Mouse (Mus musculus): ENCODE data around the gene Fbxl21. TPM values are rescaled to one million over a fixed set of nuclear protein-coding genes. Genes with fewer than 3 reads are reported as not detected.

The Fbxl21 gene
- polyA plus RNA-seq (2014; fragmentation: Nextera tagmentation; extraction: Ambion mirVana): 3.3 and 3.7 TPM in 2 replicates

DNA sequence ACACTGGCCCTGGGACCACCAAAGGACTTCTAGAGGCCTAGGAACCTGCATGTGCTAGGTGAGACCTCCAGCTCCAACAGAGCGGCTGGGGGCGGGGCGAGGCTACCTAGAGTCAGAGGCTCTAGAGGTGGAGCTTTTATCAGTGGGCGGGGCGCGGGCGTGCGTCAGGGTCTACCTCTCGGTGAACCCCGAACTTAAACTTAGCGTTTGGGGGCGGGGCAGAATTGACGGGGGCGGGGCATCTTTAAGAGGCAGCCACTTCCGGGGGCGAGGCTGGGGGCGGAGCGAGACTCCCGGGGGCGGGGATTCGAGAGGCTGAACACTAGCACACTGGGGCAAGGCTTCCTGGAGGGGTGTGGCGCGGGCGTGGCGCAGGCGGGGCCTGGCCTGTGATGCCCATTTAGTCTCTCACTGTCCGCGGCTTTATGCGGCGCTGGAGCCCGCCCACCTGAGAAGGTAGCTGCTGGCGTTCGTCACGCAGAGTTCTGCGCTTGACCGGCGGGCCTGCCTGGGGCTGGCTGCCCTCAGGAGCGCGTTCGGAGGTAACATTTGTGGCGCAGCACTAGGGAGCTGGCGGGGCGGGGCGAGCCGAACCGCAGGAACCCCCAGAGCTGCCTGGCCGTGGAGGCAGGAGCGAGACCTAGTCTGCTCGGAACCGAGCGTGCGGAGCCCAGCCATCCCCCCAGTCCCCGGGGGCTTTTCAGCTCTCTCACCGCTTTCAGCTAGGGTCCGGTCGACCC, at the start of gene Fbxl21:
Gene Fbxl21 (plus strand): TSS at position 392 of the 740 bp plus-strand sequence.
- no peak within 1 kb of the TSS for H3K27ac ChIP-seq (replicated peaks; ENCODE audit: low read depth, low read length)
- DNase-seq: peak; percentile 89
- H3K27me3 ChIP-seq (ENCODE audit: control insufficient read depth, insufficient read depth, low read length): no peaks in the 10 kb centered on the region
- H3K9ac ChIP-seq (replicated peaks; ENCODE audit: low read length): peak within 1 kb of the TSS; percentile 66
- H3K4me3 ChIP-seq (replicated peaks; ENCODE audit: low read depth, low read length): peak within 1 kb of the TSS; percentile 64
- peak within 1 kb of the TSS; percentile 92 for H3K4me2 ChIP-seq (ENCODE audit: low read length)
- H3K36me3 ChIP-seq (ENCODE audit: control insufficient read depth, insufficient read depth, low read length): no peaks in the 10 kb centered on the region
- H3K4me1 ChIP-seq (ENCODE audit: control insufficient read depth, insufficient read depth, low read length): no peaks in the 10 kb centered on the region
- under 1% methylated on average over 56 of the region's 56 CpGs for WGBS
- no peaks in the 10 kb centered on the region for H3K9me3 ChIP-seq (ENCODE audit: control insufficient read depth, low read length)
- peak; percentile 93 for ATAC-seq (ENCODE audit: low FRiP score, low TSS enrichment)

GRCm38 (mm10) chr13:56472661-56473060, 49.6 kb upstream of the Fbxl21 start:
- Histone ChIP-seq H3K4me3 (replicated peaks; ENCODE audit: low read depth, low read length) (no peak overlapping the region), H3K27me3 (ENCODE audit: control insufficient read depth, insufficient read depth, low read length) (no peaks in the 10 kb centered on the region), H3K9ac (replicated peaks; ENCODE audit: low read length) (no peak overlapping the region), H3K4me2 (ENCODE audit: low read length) (no peak overlapping the region), H3K4me1 (ENCODE audit: control insufficient read depth, insufficient read depth, low read length) (no peaks in the 10 kb centered on the region), H3K9me3 (ENCODE audit: control insufficient read depth, low read length) (no peaks in the 10 kb centered on the region), H3K36me3 (ENCODE audit: control insufficient read depth, insufficient read depth, low read length) (no peaks in the 10 kb centered on the region), H3K27ac (replicated peaks; ENCODE audit: low read depth, low read length) (no peak overlapping the region)
- ATAC-seq (ENCODE audit: low FRiP score, low TSS enrichment) (no peak), DNase-seq (no peak)
- WGBS: 92% methylated on average over 9 of the region's 9 CpGs

DNA sequence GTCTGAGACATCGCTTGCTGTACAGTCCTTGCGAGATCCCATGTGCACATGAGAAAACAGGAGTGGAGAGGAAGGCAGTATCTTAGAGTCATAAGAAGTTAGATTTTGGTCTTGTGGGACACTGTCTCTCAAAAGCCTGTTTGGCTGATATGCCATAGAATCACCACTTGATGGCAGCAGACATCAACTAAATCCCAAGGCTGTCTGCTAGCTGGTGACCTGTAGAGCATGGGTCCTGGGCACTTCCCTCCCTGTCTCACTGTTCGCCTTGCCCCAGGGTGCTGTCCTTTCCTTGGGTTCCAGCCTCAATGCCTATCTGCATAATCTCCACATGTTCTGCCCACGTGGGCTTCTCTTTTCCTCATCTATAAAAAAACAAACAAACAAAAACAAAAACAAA, 46.9 kb upstream of the Fbxl21 start:
- no peak overlapping the region for H3K4me2 ChIP-seq (ENCODE audit: low read length)
- H3K27me3 ChIP-seq (ENCODE audit: control insufficient read depth, insufficient read depth, low read length): no peaks in the 10 kb centered on the region
- ATAC-seq (ENCODE audit: low FRiP score, low TSS enrichment) (no peak), DNase-seq (peak; percentile 85)
- no peak overlapping the region for H3K27ac ChIP-seq (replicated peaks; ENCODE audit: low read depth, low read length)
- 34% methylated on average over 4 of the region's 4 CpGs for WGBS
- no peaks in the 10 kb centered on the region for H3K36me3 ChIP-seq (ENCODE audit: control insufficient read depth, insufficient read depth, low read length)
- no peak overlapping the region for H3K9ac ChIP-seq (replicated peaks; ENCODE audit: low read length)
- no peaks in the 10 kb centered on the region for H3K9me3 ChIP-seq (ENCODE audit: control insufficient read depth, low read length)
- H3K4me1 ChIP-seq (ENCODE audit: control insufficient read depth, insufficient read depth, low read length): no peaks in the 10 kb centered on the region
- H3K4me3 ChIP-seq (replicated peaks; ENCODE audit: low read depth, low read length): no peak overlapping the region

- ATAC-seq (ENCODE audit: low FRiP score, low TSS enrichment): no peak
- H3K27me3 ChIP-seq (ENCODE audit: control insufficient read depth, insufficient read depth, low read length): no peaks in the 10 kb centered on the region
- H3K9me3 ChIP-seq (ENCODE audit: control insufficient read depth, low read length): no peaks in the 10 kb centered on the region
- no peak overlapping the region for H3K9ac ChIP-seq (replicated peaks; ENCODE audit: low read length)
- H3K36me3 ChIP-seq (ENCODE audit: control insufficient read depth, insufficient read depth, low read length): no peaks in the 10 kb centered on the region
- H3K27ac ChIP-seq (replicated peaks; ENCODE audit: low read depth, low read length): no peak overlapping the region
- 84% methylated on average over 5 of the region's 5 CpGs for WGBS
- no peak overlapping the region for H3K4me2 ChIP-seq (ENCODE audit: low read length)
- no peak for DNase-seq
- H3K4me3 ChIP-seq (replicated peaks; ENCODE audit: low read depth, low read length): no peak overlapping the region
- no peaks in the 10 kb centered on the region for H3K4me1 ChIP-seq (ENCODE audit: control insufficient read depth, insufficient read depth, low read length)
These were observed 45.5 kb upstream of the Fbxl21 start for GRCm38 (mm10) chr13:56476790-56477189.

- WGBS: 61% methylated on average over 6 of the region's 6 CpGs
- ATAC-seq (ENCODE audit: low FRiP score, low TSS enrichment): no peak
- H3K9ac ChIP-seq (replicated peaks; ENCODE audit: low read length): no peak overlapping the region
- H3K4me1 ChIP-seq (ENCODE audit: control insufficient read depth, insufficient read depth, low read length): no peaks in the 10 kb centered on the region
- H3K9me3 ChIP-seq (ENCODE audit: control insufficient read depth, low read length): no peaks in the 10 kb centered on the region
- no peaks in the 10 kb centered on the region for H3K36me3 ChIP-seq (ENCODE audit: control insufficient read depth, insufficient read depth, low read length)
- H3K4me3 ChIP-seq (replicated peaks; ENCODE audit: low read depth, low read length): no peak overlapping the region
- H3K27me3 ChIP-seq (ENCODE audit: control insufficient read depth, insufficient read depth, low read length): no peaks in the 10 kb centered on the region
- no peak overlapping the region for H3K4me2 ChIP-seq (ENCODE audit: low read length)
- no peak overlapping the region for H3K27ac ChIP-seq (replicated peaks; ENCODE audit: low read depth, low read length)
- DNase-seq: no peak
These were observed 45.0 kb upstream of the Fbxl21 start for GRCm38 (mm10) chr13:56477271-56477670.

- ATAC-seq (ENCODE audit: low FRiP score, low TSS enrichment) (no peak), DNase-seq (no peak)
- WGBS: 83% methylated on average over 6 of the region's 6 CpGs
- no peaks in the 10 kb centered on the region for H3K9me3 ChIP-seq (ENCODE audit: control insufficient read depth, low read length)
- no peaks in the 10 kb centered on the region for H3K36me3 ChIP-seq (ENCODE audit: control insufficient read depth, insufficient read depth, low read length)
- H3K27me3 ChIP-seq (ENCODE audit: control insufficient read depth, insufficient read depth, low read length): no peaks in the 10 kb centered on the region
- H3K4me3 ChIP-seq (replicated peaks; ENCODE audit: low read depth, low read length): no peak overlapping the region
- H3K9ac ChIP-seq (replicated peaks; ENCODE audit: low read length): no peak overlapping the region
- no peak overlapping the region for H3K4me2 ChIP-seq (ENCODE audit: low read length)
- no peaks in the 10 kb centered on the region for H3K4me1 ChIP-seq (ENCODE audit: control insufficient read depth, insufficient read depth, low read length)
- no peak overlapping the region for H3K27ac ChIP-seq (replicated peaks; ENCODE audit: low read depth, low read length)
These were observed 44.2 kb upstream of the Fbxl21 start for GRCm38 (mm10) chr13:56478027-56478426.

DNA sequence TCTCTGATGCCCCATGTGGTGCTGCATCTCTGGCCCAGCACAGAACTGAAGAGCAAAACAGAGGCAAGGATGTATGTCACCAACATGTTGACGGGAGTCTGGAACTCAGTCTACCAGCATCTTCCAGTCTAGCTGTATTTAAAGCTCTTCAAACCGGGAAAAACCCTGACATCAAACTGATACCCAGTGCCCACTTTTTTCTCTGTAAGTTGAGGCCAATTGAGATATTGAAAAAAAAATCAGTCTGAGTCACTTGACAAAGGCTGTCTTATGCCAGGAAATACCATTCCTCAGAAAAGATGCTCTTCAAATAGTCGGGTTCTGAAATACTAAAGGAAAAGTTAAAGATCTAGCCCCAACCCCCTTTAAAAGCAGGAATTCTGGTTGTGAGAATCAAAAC, 40.1 kb upstream of the Fbxl21 start, which contains the start of gene Il9:
Gene Il9 (minus strand): TSS at position 101 of the 400 bp plus-strand sequence.
- H3K36me3 ChIP-seq (ENCODE audit: control insufficient read depth, insufficient read depth, low read length): no peaks in the 10 kb centered on the region
- no peaks in the 10 kb centered on the region for H3K9me3 ChIP-seq (ENCODE audit: control insufficient read depth, low read length)
- H3K9ac ChIP-seq (replicated peaks; ENCODE audit: low read length): no peak within 1 kb of the TSS
- WGBS: 90% methylated on average over 3 of the region's 3 CpGs
- no peak within 1 kb of the TSS for H3K4me3 ChIP-seq (replicated peaks; ENCODE audit: low read depth, low read length)
- no peak within 1 kb of the TSS for H3K4me2 ChIP-seq (ENCODE audit: low read length)
- no peak for ATAC-seq (ENCODE audit: low FRiP score, low TSS enrichment)
- H3K27me3 ChIP-seq (ENCODE audit: control insufficient read depth, insufficient read depth, low read length): no peaks in the 10 kb centered on the region
- no peak within 1 kb of the TSS for H3K27ac ChIP-seq (replicated peaks; ENCODE audit: low read depth, low read length)
- no peaks in the 10 kb centered on the region for H3K4me1 ChIP-seq (ENCODE audit: control insufficient read depth, insufficient read depth, low read length)
- no peak for DNase-seq

DNA sequence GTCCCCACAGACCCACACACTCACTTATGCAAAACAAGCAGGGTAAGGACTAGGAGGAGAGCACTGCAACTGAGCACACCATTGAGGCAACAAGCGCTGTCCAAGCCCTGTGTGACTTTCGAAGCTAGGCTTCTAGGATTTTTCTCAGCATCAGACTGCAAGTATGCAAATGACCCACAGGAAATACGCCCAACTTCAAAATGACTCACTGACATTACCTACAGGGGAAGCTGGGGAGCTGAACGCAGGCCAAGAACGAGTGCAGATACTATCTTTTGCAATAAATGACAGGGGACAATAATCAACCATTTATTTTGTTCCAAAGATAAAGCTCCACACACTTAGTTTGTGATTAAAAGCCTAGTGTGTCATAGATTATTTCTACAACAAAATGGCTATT, 34.3 kb upstream of the Fbxl21 start:
- DNase-seq (no peak), ATAC-seq (ENCODE audit: low FRiP score, low TSS enrichment) (no peak)
- Histone ChIP-seq H3K9me3 (ENCODE audit: control insufficient read depth, low read length) (no peaks in the 10 kb centered on the region), H3K36me3 (ENCODE audit: control insufficient read depth, insufficient read depth, low read length) (no peaks in the 10 kb centered on the region), H3K27ac (replicated peaks; ENCODE audit: low read depth, low read length) (no peak overlapping the region), H3K27me3 (ENCODE audit: control insufficient read depth, insufficient read depth, low read length) (no peaks in the 10 kb centered on the region), H3K9ac (replicated peaks; ENCODE audit: low read length) (no peak overlapping the region), H3K4me2 (ENCODE audit: low read length) (no peak overlapping the region), H3K4me3 (replicated peaks; ENCODE audit: low read depth, low read length) (no peak overlapping the region), H3K4me1 (ENCODE audit: control insufficient read depth, insufficient read depth, low read length) (no peaks in the 10 kb centered on the region)
- WGBS: 78% methylated on average over 5 of the region's 5 CpGs

DNA sequence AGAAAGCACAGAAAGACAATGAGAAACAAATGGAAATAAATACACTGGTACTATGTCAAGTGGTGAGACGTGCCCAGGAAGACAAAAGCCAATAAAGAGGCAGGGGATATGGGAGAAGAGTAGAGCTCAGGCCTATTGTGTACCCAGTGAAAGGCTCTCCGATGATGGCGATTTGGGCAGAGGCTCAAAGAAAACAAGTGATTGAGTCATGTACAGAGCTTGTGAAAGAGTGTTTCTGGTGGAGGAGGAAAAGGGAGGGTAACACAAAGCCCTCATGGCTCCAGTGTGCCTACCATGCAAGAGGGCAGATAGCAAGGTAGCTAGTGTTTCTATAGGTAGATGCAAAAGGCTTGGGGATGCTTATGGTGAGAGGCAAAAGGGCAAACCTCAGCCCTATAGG, 27.8 kb upstream of the Fbxl21 start:
- no peaks in the 10 kb centered on the region for H3K36me3 ChIP-seq (ENCODE audit: control insufficient read depth, insufficient read depth, low read length)
- no peak overlapping the region for H3K4me2 ChIP-seq (ENCODE audit: low read length)
- ATAC-seq (ENCODE audit: low FRiP score, low TSS enrichment) (no peak), DNase-seq (no peak)
- H3K27ac ChIP-seq (replicated peaks; ENCODE audit: low read depth, low read length): no peak overlapping the region
- H3K4me1 ChIP-seq (ENCODE audit: control insufficient read depth, insufficient read depth, low read length): no peaks in the 10 kb centered on the region
- no peak overlapping the region for H3K4me3 ChIP-seq (replicated peaks; ENCODE audit: low read depth, low read length)
- H3K9me3 ChIP-seq (ENCODE audit: control insufficient read depth, low read length): no peaks in the 10 kb centered on the region
- WGBS: 25% methylated on average over 3 of the region's 3 CpGs
- no peaks in the 10 kb centered on the region for H3K27me3 ChIP-seq (ENCODE audit: control insufficient read depth, insufficient read depth, low read length)
- H3K9ac ChIP-seq (replicated peaks; ENCODE audit: low read length): no peak overlapping the region
